Mouse (Mus musculus) midbrain, embryonic 11.5 days (tissue): Measurements from ENCODE around the gene Slc34a3. TPM values are rescaled to one million over a fixed set of nuclear protein-coding genes. Genes with fewer than 3 reads are reported as not detected.

ENCODE experiments used
- ATAC-seq: fragments of 200-750 bp; cut with Nextera tagmentation; 2 replicates; pipeline ENCODE4 v1.8.0; 2017; ENCODE audit warnings: moderate TSS enrichment, moderate library complexity; ENCODE audit not compliant: low FRiP score
- DNase-seq: peaks from one replicate; pipeline ENCODE4 v3.0.0; 2015; ENCODE audit warnings: low spot score; ENCODE audit errors: missing footprints
- H3K27ac ChIP-seq: fragments of 300-500 bp; sonication (generic); 2 replicates; pipeline ENCODE4 v1.5.1; 2014; ENCODE audit warnings: low read depth, low read length
- H3K27me3 ChIP-seq: fragments of 300-500 bp; sonication (generic); 2 replicates; pipeline ENCODE4 v1.6.1; 2014; ENCODE audit warnings: mild to moderate bottlenecking, low read length, moderate library complexity, mixed read lengths; ENCODE audit not compliant: control insufficient read depth, insufficient read depth
- H3K36me3 ChIP-seq: fragments of 300-500 bp; sonication (generic); 2 replicates; pipeline ENCODE4 v1.6.1; 2014; ENCODE audit warnings: mild to moderate bottlenecking, low read length, moderate library complexity, mixed read lengths; ENCODE audit not compliant: control insufficient read depth, insufficient read depth
- H3K4me1 ChIP-seq: fragments of 300-500 bp; sonication (generic); 2 replicates; pipeline ENCODE4 v1.6.1; 2014; ENCODE audit warnings: low read length; ENCODE audit not compliant: control insufficient read depth, insufficient read depth
- H3K4me2 ChIP-seq: fragments of 300-500 bp; sonication (generic); 2 replicates; pipeline ENCODE4 v1.6.1; 2014; ENCODE audit warnings: mild to moderate bottlenecking, moderate library complexity
- H3K4me3 ChIP-seq: fragments of 300-500 bp; sonication (generic); 2 replicates; pipeline ENCODE4 v1.5.1; 2014; ENCODE audit warnings: low read depth, low read length
- H3K9ac ChIP-seq: fragments of 300-500 bp; sonication (generic); 2 replicates; pipeline ENCODE4 v1.6.1; 2014; ENCODE audit warnings: low read length
- H3K9me3 ChIP-seq: fragments of 300-500 bp; sonication (generic); 2 replicates; pipeline ENCODE4 v1.6.1; 2016; ENCODE audit warnings: low read length; ENCODE audit not compliant: control insufficient read depth
- WGBS: fragments of 180-500 bp; shearing (Covaris S2); extraction: QIAGEN DNeasy Blood & Tissue Kit; methylation state at CpG from one replicate; pipeline ENCODE4 v1.1.7; 2014; 5-methylcytosine and 5-hydroxymethylcytosine counted together
- polyA plus RNA-seq: library from polyadenylated mRNA; unstranded; fragments of >200 nt; fragmentation: Nextera tagmentation; extraction: Ambion mirVana; gene quantifications from 2 replicates; pipeline ENCODE4 v1.2.1, GENCODE M21; 2014

Slc34a3 gene
- polyA plus RNA-seq, 1 experiment from 2014 or later = not detected

GRCm38 (mm10) chr2:25224492-25224765 lies 9.7 kb downstream of the Slc34a3 start, which contains the start of gene Tubb4b:
Gene Tubb4b (minus strand): TSS chr2:25224702.
- H3K4me3 ChIP-seq = peak within 1 kb of the TSS; percentile 97
- under 1% methylated on average over 17 of the region's 17 CpGs for WGBS
- no peak for DNase-seq
- H3K27me3 ChIP-seq = no peaks in the 10 kb centered on the region
- no peaks in the 10 kb centered on the region for H3K36me3 ChIP-seq
- peak within 1 kb of the TSS; percentile 97 for H3K27ac ChIP-seq
- H3K4me1 ChIP-seq = peaks cover 13% of the 10 kb centered on the region
- no peaks in the 10 kb centered on the region for H3K9me3 ChIP-seq
- peak within 1 kb of the TSS; percentile 92 for H3K9ac ChIP-seq
- no peak for ATAC-seq
- peak within 1 kb of the TSS; percentile 93 for H3K4me2 ChIP-seq

DNA sequence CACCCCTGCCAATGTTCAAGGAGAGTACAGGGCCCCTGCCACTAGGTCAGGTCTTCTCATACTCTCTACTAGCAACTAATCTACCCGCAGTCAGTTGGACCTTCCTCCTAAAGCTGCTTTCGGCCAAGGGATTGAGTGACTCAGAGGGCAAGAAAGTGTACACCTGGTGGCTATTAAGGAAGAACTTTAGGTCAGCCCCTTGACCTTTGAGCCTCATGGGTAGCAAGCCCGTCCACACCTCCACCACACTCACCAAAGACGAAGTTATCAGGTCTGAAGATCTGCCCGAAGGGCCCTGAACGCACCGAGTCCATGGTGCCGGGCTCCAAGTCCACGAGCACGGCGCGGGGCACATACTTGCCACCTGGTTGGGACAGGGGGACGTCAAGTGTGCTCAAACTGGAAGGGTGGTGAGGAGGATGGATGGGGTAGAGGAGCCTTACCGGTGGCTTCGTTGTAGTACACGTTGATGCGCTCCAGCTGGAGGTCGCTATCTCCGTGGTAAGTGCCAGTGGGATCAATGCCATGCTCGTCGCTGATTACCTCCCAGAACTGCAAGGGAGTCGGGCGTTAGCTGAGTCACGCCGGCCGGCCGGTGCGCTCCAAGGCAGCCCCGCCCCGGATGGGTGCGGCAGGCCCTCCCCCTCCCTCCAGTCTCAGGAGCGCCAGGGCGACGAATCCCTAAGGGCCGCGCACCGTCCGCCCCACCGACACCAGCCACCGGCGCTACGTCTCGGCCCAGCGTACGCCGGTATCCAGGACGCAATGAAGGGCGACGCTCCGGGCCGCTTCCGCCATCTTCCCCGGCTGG lies 10.3 kb downstream of the Slc34a3 start:
- 3% methylated on average over 53 of the region's 53 CpGs for WGBS
- H3K4me3 ChIP-seq = peak overlapping the region; percentile 97
- DNase-seq (peak; percentile 93), ATAC-seq (peak; percentile 46)
- H3K9me3 ChIP-seq = no peaks in the 10 kb centered on the region
- H3K36me3 ChIP-seq = no peaks in the 10 kb centered on the region
- no peaks in the 10 kb centered on the region for H3K27me3 ChIP-seq
- peak overlapping the region; percentile 85 for H3K27ac ChIP-seq
- H3K9ac ChIP-seq = peak overlapping the region; percentile 92
- peaks cover 13% of the 10 kb centered on the region for H3K4me1 ChIP-seq
- peak overlapping the region; percentile 93 for H3K4me2 ChIP-seq

GRCm38 (mm10) chr2:25221331-25221772 lies 12.8 kb downstream of the Slc34a3 start:
- H3K36me3 ChIP-seq = no peaks in the 10 kb centered on the region
- no peak overlapping the region for H3K4me3 ChIP-seq
- H3K9me3 ChIP-seq = no peaks in the 10 kb centered on the region
- no peak overlapping the region for H3K27ac ChIP-seq
- H3K4me2 ChIP-seq = no peak overlapping the region
- ATAC-seq (no peak), DNase-seq (peak; percentile 81)
- 73% methylated on average over 5 of the region's 5 CpGs for WGBS
- H3K4me1 ChIP-seq = peaks cover 16% of the 10 kb centered on the region
- H3K9ac ChIP-seq = no peak overlapping the region
- H3K27me3 ChIP-seq = no peaks in the 10 kb centered on the region

- Histone ChIP-seq H3K4me1 (peaks cover 6% of the 10 kb centered on the region), H3K4me2 (no peak within 1 kb of the TSS), H3K27ac (no peak within 1 kb of the TSS), H3K27me3 (no peaks in the 10 kb centered on the region), H3K4me3 (no peak within 1 kb of the TSS), H3K36me3 (no peaks in the 10 kb centered on the region), H3K9ac (no peak within 1 kb of the TSS), H3K9me3 (no peaks in the 10 kb centered on the region)
- peak; percentile 79 for DNase-seq
- no peak for ATAC-seq
Measured at GRCm38 (mm10) chr2:25218445-25218844, 15.7 kb downstream of the Slc34a3 start, which contains the start of gene Fam166a. Gene Fam166a (plus strand): TSS chr2:25218745.

DNA sequence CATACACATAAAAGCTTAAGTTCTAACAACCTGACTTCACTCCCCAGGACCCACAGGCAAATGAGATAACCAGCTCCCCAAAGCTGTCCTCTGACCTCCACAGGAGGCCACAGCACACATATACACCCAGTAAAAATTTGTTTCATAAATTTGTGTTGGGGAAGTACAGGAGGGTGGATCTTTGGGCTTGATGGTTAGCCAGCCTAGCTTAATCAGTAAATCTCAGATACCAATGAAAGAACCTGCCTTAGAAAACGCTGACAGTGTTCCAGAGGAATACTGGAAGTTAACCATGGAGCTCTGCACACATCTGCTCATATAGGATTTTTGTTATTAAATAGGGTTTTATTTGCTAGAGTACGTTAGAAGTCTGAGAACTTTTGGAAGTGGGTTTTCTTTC lies 16.5 kb downstream of the Slc34a3 start:
- ATAC-seq = no peak
- no peak overlapping the region for H3K4me2 ChIP-seq
- H3K27ac ChIP-seq = no peak overlapping the region
- 63% methylated on average over 2 of the region's 2 CpGs for WGBS
- H3K9ac ChIP-seq = no peak overlapping the region
- H3K4me3 ChIP-seq = no peak overlapping the region
- 0 out of 2 replicates have a peak, but pooled peaks cover 3% of the 10 kb centered on the region for H3K4me1 ChIP-seq
- H3K36me3 ChIP-seq = no peaks in the 10 kb centered on the region
- peak; percentile 67 for DNase-seq
- H3K9me3 ChIP-seq = no peaks in the 10 kb centered on the region
- no peaks in the 10 kb centered on the region for H3K27me3 ChIP-seq

DNA sequence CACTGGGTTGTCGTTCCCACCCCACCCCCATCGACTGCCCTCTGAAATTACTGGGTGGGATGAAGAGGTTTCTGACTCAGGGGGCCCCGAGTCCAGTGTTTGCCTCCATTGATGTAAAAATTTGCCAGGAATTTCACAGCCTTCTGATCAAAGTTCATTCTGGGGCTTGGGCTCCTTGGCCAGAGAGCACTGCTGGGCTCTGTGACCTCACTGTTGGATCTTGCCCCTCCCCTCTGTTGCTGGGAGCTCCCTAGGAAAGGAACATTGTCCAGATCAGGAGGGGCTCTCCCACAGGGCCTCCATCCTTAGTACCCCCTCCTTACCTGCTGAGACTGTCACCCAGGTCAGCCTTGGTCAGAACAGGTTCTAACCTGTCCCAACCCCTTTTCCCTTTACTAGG lies 19.7 kb downstream of the Slc34a3 start, which contains the start of gene Stpg3:
Gene Stpg3, minus strand, starts transcription at position 194 of the 400 bp plus-strand sequence.
- no peak within 1 kb of the TSS for H3K27ac ChIP-seq
- no peaks in the 10 kb centered on the region for H3K36me3 ChIP-seq
- H3K4me3 ChIP-seq = no peak within 1 kb of the TSS
- no peaks in the 10 kb centered on the region for H3K9me3 ChIP-seq
- DNase-seq (peak; percentile 45), ATAC-seq (no peak)
- WGBS = 67% methylated on average over 3 of the region's 3 CpGs
- H3K4me1 ChIP-seq = peaks cover 18% of the 10 kb centered on the region
- H3K27me3 ChIP-seq = no peaks in the 10 kb centered on the region
- H3K4me2 ChIP-seq = no peak within 1 kb of the TSS
- H3K9ac ChIP-seq = no peak within 1 kb of the TSS

DNA sequence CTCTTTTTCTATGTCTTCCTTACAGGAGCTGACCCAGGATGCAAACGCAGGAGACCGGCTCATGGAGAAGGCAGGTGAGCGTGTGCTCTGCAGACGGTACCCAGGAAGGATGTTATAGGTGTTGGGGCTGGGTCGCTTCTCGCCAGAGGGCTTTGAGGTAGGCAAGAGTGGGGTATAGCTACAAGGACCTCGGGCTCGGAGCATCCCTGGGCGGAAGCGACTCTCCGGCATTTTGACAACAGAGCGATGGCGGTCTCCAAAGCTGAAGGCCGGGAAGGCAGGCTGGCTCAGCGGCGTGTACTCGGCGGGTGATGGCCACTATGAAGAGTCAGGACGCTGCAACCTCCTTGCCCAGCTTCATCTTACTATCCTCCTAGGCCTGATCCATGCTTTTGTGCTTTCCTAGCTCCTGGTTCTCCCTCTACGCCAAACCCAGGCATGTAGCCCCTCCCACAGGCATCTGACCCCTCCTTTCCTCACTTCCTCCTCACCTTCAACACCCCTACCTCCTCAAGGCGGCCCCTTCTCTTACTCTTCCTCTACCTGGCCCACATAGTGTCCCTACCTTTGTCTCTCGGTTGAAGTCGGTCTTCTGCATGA lies 20.8 kb downstream of the Slc34a3 start:
- 62% methylated on average over 23 of the region's 23 CpGs for WGBS
- H3K4me1 ChIP-seq = peaks cover 15% of the 10 kb centered on the region

DNA sequence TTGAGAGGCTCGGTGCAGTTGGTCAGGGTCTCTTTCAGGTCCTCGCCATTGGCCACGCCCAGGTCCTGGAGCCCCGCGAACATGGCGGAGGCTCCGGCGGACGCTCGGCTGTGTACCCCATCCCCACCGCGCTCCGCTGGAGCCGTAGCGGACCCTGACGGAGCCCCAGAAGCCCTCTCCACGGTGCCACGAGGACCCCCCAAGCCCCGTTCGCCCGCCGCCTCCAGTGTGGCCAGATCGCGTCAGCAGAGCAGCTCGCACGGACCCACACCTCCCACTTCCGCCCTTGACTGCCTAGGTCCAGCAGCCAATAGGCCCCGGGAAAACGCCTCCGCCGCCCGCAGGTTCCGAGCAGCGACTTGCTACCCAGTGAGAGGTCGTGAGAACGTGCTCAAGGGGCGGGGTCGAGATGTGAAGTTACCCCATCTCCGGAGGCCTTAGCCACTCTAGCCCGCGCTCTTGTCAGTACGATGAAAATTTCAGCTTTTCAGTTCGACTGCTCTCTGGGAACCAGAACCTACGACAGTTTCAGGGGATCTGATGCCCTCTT lies 23.0 kb downstream of the Slc34a3 start, which contains the start of gene Nelfb:
Gene Nelfb, minus strand, starts transcription at position 369 of the 550 bp plus-strand sequence.
- Histone ChIP-seq H3K36me3 (no peaks in the 10 kb centered on the region), H3K4me1 (peaks cover 15% of the 10 kb centered on the region), H3K27me3 (no peaks in the 10 kb centered on the region), H3K9ac (peak within 1 kb of the TSS; percentile 90), H3K9me3 (no peaks in the 10 kb centered on the region), H3K27ac (peak within 1 kb of the TSS; percentile 62), H3K4me2 (peak within 1 kb of the TSS; percentile 79), H3K4me3 (peak within 1 kb of the TSS; percentile 84)
- DNase-seq (peak; percentile 99), ATAC-seq (peak; percentile 96)
- WGBS = under 1% methylated on average over 44 of the region's 44 CpGs

More for the DNA sequence above, 20.8 kb downstream of the Slc34a3 start:
- H3K9ac ChIP-seq = no peak overlapping the region
- no peaks in the 10 kb centered on the region for H3K27me3 ChIP-seq
- ATAC-seq = no peak
- no peak overlapping the region for H3K27ac ChIP-seq
- H3K36me3 ChIP-seq = no peaks in the 10 kb centered on the region
- H3K4me2 ChIP-seq = no peak overlapping the region
- H3K9me3 ChIP-seq = no peaks in the 10 kb centered on the region
- peak; percentile 69 for DNase-seq
- H3K4me3 ChIP-seq = no peak overlapping the region

GRCm38 (mm10) chr2:25210686-25211085 lies 23.5 kb downstream of the Slc34a3 start:
- under 1% methylated on average over 24 of the region's 24 CpGs for WGBS
- H3K4me3 ChIP-seq = peak overlapping the region; percentile 84
- DNase-seq = no peak
- H3K27ac ChIP-seq = peak overlapping the region; percentile 62; the same call in 1 of the 2 replicates
- H3K4me1 ChIP-seq = peaks cover 15% of the 10 kb centered on the region
- H3K9ac ChIP-seq = peak overlapping the region; percentile 90
- H3K36me3 ChIP-seq = no peaks in the 10 kb centered on the region
- no peak; the same call in 1 of the 2 replicates for ATAC-seq
- H3K27me3 ChIP-seq = no peaks in the 10 kb centered on the region
- peak overlapping the region; percentile 79 for H3K4me2 ChIP-seq
- no peaks in the 10 kb centered on the region for H3K9me3 ChIP-seq
